Mouse (Mus musculus) liver, adult 2 months (tissue): ENCODE data around the gene Trim38. TPM values are rescaled to one million over a fixed set of nuclear protein-coding genes. Genes with fewer than 3 reads are reported as not detected.
"Not testable (repeated sequence)": the region's sequence is repeated elsewhere in the genome, so short reads cannot be mapped to it uniquely, and the experiment has no call there.

Source experiments
- DNase-seq: peaks from one replicate; pipeline ENCODE4 v3.0.0-alpha.2; 2011; ENCODE audit warnings: low read depth, low spot score; ENCODE audit errors: extremely low read depth
- H3K27ac ChIP-seq: fragments of 200-500 bp; replicated peaks from 2 replicates; pipeline ENCODE4 v1.5.1; 2012; ENCODE audit warnings: low read depth, mild to moderate bottlenecking, control low read depth, inconsistent platforms, low read length; ENCODE audit not compliant: insufficient read depth
- H3K27me3 ChIP-seq: fragments of 200-500 bp; 2 replicates; pipeline ENCODE4 v1.6.1; 2012; ENCODE audit warnings: mild to moderate bottlenecking, moderate library complexity, low read length, inconsistent platforms; ENCODE audit not compliant: control insufficient read depth, insufficient read depth
- H3K36me3 ChIP-seq: fragments of 200-500 bp; 2 replicates; pipeline ENCODE4 v1.6.1; 2012; ENCODE audit warnings: low read length, inconsistent platforms; ENCODE audit not compliant: control insufficient read depth, insufficient read depth
- H3K4me1 ChIP-seq: fragments of 200-500 bp; 2 replicates; pipeline ENCODE4 v1.6.1; 2011; ENCODE audit warnings: low read length; ENCODE audit not compliant: control insufficient read depth, insufficient read depth
- H3K4me3 ChIP-seq: fragments of 200-500 bp; 2 replicates; pipeline ENCODE4 v1.5.1; 2011; ENCODE audit warnings: low read depth, mild to moderate bottlenecking, control low read depth, low read length, moderate library complexity; ENCODE audit not compliant: insufficient read depth
- H3K79me2 ChIP-seq: fragments of 200-500 bp; 2 replicates; pipeline ENCODE4 v1.6.1; 2012; ENCODE audit warnings: inconsistent platforms, mild to moderate bottlenecking, low read length, moderate library complexity; ENCODE audit not compliant: control insufficient read depth, insufficient read depth
- H3K9ac ChIP-seq: fragments of 200-500 bp; 2 replicates; pipeline ENCODE4 v1.6.1; 2012; ENCODE audit warnings: low read depth, mild to moderate bottlenecking, control low read depth, inconsistent platforms, low read length
- CTCF ChIP-seq: fragments of 200-500 bp; IDR thresholded peaks from 2 replicates; pipeline ENCODE4 v1.5.1; 2011; ENCODE audit warnings: low read depth, low read length, control low read depth
- POLR2A ChIP-seq: fragments of 200-500 bp; IDR thresholded peaks from 2 replicates; pipeline ENCODE4 v1.6.1; 2011; ENCODE audit warnings: low read length, control low read depth; ENCODE audit not compliant: insufficient read depth; ENCODE audit errors: extremely low read depth
- WGBS: fragments of 180-500 bp; shearing (Covaris S2); methylation state at CpG from one replicate; pipeline ENCODE4 v1.1.7; 2018; 5-methylcytosine and 5-hydroxymethylcytosine counted together
- polyA plus RNA-seq: library from polyadenylated mRNA; depleted of rRNA; stranded (reverse); fragments of >200 nt; gene quantifications from 2 replicates; pipeline ENCODE4 v1.2.3, GENCODE M21; 2012; rRNA removed
- total RNA-seq: library from RNA; depleted of rRNA; stranded (reverse); fragments of >200 nt; gene quantifications from 2 replicates; pipeline ENCODE4 v1.2.3, GENCODE M21; 2014; rRNA removed

Gene Trim38
- total RNA-seq (not detected in 2 replicates), polyA plus RNA-seq (not detected in 2 replicates)

GRCm38 (mm10) chr13:23769613-23770012 is at the start of gene Trim38:
Trim38 (plus strand) TSS chr13:23769913.
- not testable (repeated sequence) for DNase-seq, H3K4me1 ChIP-seq, H3K9ac ChIP-seq, H3K27ac ChIP-seq, H3K27me3 ChIP-seq, H3K4me3 ChIP-seq, H3K36me3 ChIP-seq, H3K79me2 ChIP-seq
- WGBS, result 95% methylated on average over 2 of the region's 2 CpGs

- H3K9ac ChIP-seq, result no peak overlapping the region
- H3K4me3 ChIP-seq, result no peak overlapping the region
- H3K27me3 ChIP-seq, result no peaks in the 10 kb centered on the region
- 96% methylated on average over 4 of the region's 4 CpGs for WGBS
- H3K36me3 ChIP-seq, result no peaks in the 10 kb centered on the region
- TF ChIP-seq POLR2A, result no peak
- no peak for TF ChIP-seq CTCF
- no peak for DNase-seq
- no peak overlapping the region for H3K27ac ChIP-seq
- H3K79me2 ChIP-seq, result no peaks in the 10 kb centered on the region
- peaks cover 12% of the 10 kb centered on the region for H3K4me1 ChIP-seq
These were observed 45.5 kb upstream of the Trim38 start for GRCm38 (mm10) chr13:23724239-23724638.

DNA sequence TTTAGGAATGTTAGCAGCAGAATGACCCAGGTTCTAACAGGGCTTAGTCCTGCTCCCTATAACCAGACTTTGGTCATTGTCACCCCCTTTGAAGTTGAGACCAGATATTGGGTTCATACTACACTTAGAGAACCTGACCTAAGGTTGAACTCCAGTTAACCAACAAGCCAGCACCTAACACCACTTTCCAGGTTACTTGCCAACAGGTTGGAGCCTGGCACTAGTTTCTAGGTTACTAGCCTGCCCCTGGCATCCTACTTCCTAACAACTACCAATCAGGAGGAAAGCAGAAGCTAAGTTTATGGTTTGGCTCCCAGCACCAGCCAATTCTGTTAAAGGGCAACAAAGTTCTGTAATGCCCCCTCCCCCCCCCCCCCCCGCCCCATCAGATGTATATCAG is 44.5 kb upstream of the Trim38 start:
- Histone ChIP-seq H3K36me3 (no peaks in the 10 kb centered on the region), H3K4me3 (no peak overlapping the region), H3K27ac (no peak overlapping the region), H3K9ac (no peak overlapping the region), H3K4me1 (peaks cover 19% of the 10 kb centered on the region), H3K79me2 (no peaks in the 10 kb centered on the region), H3K27me3 (no peaks in the 10 kb centered on the region)
- whole genome bisulfite sequencing, result 44% methylated on average over 1 of the region's 1 CpGs
- TF ChIP-seq CTCF (no peak), POLR2A (no peak)
- peak; percentile 96 for DNase-seq

- Histone ChIP-seq H3K27me3 (no peaks in the 10 kb centered on the region), H3K79me2 (no peaks in the 10 kb centered on the region), H3K4me3 (no peak overlapping the region), H3K9ac (no peak overlapping the region), H3K27ac (peak overlapping the region; percentile 90), H3K36me3 (no peaks in the 10 kb centered on the region), H3K4me1 (peaks cover 25% of the 10 kb centered on the region)
- DNase-seq, result no peak
- TF ChIP-seq CTCF (no peak), POLR2A (no peak)
- WGBS, result 64% methylated on average over 18 of the region's 18 CpGs
These were observed 41.1 kb upstream of the Trim38 start for GRCm38 (mm10) chr13:23728472-23729191.

DNA sequence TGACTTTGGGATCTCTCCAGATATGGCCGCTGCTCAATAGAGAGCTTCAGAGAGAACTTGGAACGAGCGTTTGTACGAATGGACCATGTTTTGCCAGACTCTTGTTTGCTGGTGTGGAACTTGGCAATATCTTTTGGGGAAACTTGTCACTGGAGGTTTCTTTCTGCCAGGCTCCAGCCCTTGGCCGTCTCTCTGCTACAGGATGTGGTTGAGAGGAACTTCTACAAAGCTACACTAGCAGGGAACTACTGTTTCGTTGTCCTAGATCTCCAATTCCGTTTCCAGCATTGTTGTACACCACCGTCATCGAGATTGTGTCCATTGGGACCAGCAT is 40.6 kb upstream of the Trim38 start:
- H3K36me3 ChIP-seq, result no peaks in the 10 kb centered on the region
- TF ChIP-seq CTCF, result no peak
- no peak for TF ChIP-seq POLR2A
- H3K27ac ChIP-seq, result peak overlapping the region; percentile 90
- peaks cover 25% of the 10 kb centered on the region for H3K4me1 ChIP-seq
- no peak overlapping the region for H3K9ac ChIP-seq
- peak; percentile 97 for DNase-seq
- WGBS, result 23% methylated on average over 9 of the region's 9 CpGs
- no peaks in the 10 kb centered on the region for H3K79me2 ChIP-seq
- no peak overlapping the region for H3K4me3 ChIP-seq
- no peaks in the 10 kb centered on the region for H3K27me3 ChIP-seq

DNA sequence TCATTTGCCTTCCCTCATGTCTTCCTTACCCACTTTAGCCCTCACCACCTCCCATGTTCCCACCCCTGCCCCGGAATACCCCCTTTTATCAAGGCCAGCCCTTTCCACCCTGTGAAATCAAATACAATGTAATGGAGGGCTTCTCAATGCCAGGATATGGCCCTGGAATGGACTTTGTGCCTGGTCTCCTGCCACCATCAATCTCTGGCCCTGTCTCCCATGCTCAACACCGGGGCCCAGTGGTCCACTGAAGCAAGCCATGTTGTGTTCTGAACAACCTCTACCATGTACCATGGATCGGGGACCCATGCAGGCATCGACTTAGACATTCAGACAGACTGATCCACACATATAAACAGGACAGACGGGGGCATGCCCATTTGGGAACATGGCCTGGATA is 40.0 kb upstream of the Trim38 start:
- Histone ChIP-seq H3K27ac (peak overlapping the region; percentile 90), H3K4me3 (no peak overlapping the region), H3K36me3 (no peaks in the 10 kb centered on the region), H3K79me2 (no peaks in the 10 kb centered on the region), H3K9ac (no peak overlapping the region), H3K27me3 (no peaks in the 10 kb centered on the region), H3K4me1 (peaks cover 23% of the 10 kb centered on the region)
- TF ChIP-seq CTCF, result no peak
- no peak for TF ChIP-seq POLR2A
- 53% methylated on average over 5 of the region's 5 CpGs for WGBS
- peak; percentile 76 for DNase-seq
